Mouse (Mus musculus) naive thymus-derived CD4-positive, alpha-beta T cell, adult 2 months (primary cell): ENCODE results near the gene Cnn2.
A peak's percentile ranks its signal among the peaks of the same experiment; 100 is the strongest.

ENCODE experiments used
- DNase-seq: peaks from one replicate; pipeline ENCODE4 v3.0.0-alpha.2; 2011; ENCODE audit warnings: low read depth

Gene Cnn2

DNA sequence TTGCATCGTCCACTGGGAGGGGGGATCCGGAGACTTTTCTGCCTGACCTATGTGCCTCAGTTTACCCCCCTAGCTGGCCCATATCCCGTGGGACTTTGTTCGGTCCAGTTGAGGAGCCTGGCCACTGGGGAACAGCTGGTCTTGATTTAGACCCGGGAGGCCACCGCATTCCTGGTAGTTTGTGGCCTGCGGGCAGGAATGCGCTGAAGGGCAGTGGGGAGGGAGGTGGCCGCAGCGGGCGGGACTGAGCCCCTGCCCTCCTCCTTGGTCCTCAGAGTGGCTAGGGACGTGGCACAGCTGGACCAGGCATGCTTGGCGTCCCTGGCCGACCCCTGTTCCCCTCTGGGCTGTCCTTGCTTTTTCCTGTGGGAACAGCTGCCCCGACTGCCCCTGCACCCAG lies 1.5 kb downstream of the Cnn2 start:
- no peak for DNase-seq

DNA sequence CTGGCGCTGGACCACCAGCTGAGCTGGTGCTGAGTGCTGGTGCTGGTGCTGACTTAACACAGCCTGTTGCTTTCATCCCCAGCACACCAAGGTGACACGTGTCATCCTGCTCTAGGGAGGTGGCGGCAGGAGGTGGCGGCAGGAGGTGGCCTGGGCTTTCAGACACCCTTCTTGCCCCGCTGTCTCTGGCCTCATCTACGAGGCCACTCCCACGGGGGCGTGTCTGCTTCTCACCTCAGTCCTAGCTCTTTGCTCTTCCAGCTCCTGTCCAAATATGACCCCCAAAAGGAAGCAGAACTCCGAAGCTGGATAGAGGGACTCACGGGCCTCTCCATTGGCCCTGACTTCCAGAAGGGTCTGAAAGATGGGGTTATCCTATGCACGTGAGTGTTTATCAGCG lies 2.7 kb downstream of the Cnn2 start:
- DNase-seq, result peak; percentile 29

DNA sequence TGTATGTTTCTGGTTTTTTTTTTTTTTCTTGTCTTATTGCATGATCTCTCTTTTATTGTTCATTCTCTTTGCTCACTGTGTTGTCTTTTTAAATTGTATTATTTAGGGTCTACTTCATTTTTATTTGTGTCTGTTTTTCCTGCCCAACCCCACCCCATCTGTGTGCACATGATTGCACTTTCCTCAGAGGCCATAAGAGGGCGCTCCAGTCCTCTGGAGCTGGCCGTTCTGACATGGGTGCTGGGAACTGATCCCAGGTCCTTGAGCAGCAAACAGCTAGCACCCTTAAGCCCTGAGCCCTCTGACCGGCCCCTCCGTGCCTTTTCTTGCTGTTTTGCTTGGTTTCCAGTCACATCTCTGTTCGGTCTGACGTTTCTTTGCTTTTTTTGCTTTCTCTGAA lies 3.2 kb downstream of the Cnn2 start:
- peak; percentile 48 for DNase-seq

DNA sequence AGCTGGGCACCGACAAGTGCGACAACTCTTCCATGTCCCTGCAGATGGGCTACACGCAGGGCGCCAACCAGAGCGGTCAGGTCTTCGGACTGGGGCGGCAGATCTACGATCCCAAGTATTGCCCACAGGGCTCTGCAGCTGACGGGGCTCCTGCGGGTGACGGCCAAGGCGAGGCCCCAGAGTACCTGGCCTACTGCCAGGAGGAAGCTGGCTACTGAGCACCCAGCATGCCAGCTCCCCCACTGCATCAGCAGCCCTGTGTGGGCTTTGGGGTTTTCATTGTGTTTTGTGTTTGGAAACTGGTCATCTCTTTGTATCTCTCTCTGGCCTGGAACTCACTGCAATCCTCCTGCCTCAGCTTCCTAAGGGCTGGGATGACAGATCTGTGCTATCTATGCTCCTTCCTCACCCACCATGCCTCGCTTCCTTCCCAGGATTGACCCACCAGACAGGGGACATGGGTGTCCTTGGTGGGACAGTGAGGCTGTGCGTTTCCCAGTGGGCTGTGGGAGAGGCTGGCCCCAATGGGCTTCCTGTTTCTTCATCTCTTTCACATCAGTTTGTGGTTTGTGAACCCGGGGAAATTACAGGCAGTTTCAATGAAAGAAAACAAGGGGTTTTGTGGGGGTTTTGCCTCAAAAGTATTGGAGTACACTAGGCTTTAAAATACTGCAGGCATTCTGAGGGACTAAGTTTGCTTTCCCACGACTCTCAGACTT lies 6.2 kb downstream of the Cnn2 start:
- peak; percentile 73 for DNase-seq

DNA sequence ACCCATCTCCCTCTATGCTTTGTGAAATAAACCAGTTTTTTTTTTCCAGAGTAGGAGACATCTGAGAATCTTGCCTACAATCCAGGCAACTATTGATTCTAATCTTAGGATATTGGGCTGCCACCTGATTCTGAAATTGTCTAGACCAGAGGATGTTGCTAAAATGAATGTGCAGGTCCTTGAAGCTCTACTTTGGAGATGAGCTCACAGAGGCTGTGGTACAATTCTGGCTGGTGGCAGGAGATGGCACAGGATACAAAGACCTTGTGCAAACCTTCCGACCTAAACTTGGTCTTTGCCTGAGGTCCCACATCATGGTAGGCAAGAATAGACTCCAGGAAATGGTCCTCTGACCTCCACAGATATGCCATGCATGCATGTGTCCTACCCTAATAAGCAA lies 7.3 kb downstream of the Cnn2 start:
- DNase-seq, result peak; percentile 51

DNA sequence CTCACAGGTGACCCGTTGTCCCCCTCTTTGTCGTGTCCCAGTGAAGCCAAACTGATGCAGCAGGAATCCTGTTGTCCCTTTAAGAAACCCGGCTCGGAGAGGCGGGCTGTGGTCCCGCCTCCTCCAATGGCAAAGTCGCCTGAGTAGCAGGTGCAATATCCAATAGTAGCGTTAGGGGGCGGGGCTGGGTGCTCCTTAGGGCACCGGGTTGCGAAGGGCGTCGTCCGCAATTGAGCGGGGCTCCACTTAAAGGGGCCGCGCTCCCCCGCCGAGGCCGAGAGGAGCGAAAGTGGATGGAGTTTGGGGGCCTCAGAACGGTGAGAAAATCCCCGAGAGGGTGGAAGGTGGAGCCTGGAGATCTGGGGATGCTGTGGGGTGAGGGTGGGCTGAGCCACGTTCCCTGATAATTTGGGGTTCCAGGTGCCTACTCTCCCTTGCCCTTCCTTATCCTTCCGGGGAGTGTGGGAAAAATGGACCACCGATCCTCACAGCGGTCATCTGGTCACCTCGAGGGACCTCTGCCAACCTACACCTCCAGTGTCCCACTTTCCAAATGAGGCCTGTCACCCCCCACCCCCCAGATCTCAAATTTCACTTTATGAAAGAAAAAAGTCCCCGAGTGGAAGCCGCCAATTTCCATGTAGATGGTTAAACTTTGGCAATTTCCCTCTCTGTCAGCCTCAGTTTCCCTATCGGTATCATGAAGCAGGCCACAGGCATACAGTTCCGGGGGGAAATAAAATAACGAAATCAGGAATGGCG lies 8.1 kb downstream of the Cnn2 start, which contains the start of gene Abca7:
Gene Abca7 (plus strand): TSS at position 223 of the 762 bp plus-strand sequence.
- peak; percentile 96 for DNase-seq

DNA sequence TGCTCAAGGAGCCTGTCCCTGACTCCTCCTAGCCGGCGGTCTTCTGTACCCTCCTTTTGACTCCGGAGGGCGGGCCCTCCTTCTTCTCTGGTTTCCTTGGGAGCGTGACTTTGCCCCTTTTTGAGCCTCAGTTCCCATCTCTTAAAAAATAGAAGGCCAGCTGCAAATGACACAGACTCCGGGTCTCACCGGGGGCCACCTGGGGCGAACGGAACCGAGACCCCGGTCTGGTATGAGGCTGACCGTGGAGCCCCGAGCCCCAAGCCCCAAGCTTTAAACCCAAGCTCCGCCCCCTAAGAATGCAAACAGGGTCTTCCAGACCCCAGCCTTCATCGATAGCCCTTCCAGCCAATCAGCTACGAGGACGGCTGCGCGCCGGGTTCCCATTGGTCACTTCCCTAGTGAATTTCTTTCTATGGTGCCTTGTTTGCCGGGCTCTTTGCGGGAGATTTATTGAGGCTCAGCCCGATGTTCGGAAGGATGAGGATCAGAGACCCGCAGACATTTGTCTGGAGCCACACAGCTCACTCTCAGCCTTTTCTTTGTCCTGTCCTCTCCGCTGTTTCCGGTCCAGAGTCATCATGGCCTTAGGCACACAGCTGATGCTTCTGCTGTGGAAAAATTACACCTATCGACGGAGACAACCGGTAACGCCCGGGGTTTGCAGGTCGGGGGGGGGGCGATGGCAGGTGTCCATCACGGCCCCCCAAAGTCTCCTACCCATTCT lies 8.8 kb downstream of the Cnn2 start:
- DNase-seq, result peak; percentile 64

DNA sequence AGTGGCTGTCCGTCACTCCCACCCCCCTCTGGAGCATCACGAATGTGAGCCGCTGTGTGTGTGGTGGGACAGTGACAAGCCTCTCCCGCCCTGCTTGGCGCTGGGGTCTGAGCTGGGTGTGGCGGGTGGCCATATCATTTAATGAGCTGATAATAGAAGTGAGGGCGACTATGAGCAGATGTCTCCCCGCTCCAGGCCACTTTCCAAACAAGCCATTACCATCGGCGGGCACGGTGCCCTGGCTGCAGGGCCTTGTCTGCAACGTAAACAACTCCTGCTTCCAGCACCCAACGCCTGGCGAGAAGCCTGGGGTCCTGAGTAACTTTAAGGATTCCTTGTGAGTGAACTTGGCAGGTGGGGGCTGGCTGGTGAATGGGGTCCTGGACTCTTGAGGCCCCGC lies 9.4 kb downstream of the Cnn2 start:
- no peak for DNase-seq

DNA sequence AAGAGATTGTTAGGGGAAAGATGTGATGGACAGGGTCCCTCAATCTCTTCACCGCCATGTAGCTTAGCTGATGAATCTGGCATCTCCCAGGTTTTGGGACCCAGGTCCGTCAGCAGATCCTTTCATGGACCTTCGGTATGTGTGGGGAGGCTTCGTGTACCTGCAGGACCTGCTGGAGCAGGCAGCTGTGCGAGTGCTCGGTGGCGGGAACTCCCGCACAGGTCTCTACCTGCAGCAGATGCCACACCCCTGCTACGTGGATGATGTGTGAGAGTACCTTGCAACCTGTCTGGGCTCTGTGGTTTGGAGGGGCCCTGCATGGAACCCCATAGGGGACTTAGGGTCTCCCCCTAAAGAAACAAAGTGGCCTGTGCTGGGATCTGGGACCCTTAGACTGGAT lies 13.6 kb downstream of the Cnn2 start:
- DNase-seq, result no peak

DNA sequence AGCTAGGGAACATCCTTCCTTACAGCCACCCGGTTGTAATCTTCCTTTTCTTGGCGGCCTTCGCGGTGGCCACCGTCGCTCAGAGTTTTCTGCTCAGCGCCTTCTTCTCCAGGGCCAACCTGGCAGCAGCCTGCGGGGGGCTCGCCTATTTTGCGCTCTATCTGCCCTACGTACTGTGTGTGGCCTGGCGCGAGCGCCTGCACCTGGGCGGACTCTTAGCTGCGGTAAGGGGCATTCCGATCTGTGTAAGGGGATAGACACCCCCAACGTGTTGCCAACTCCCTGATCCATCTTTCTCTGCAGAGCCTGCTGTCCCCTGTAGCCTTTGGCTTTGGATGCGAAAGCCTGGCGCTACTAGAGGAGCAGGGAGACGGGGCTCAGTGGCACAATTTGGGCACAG lies 14.4 kb downstream of the Cnn2 start:
- DNase-seq, result no peak

DNA sequence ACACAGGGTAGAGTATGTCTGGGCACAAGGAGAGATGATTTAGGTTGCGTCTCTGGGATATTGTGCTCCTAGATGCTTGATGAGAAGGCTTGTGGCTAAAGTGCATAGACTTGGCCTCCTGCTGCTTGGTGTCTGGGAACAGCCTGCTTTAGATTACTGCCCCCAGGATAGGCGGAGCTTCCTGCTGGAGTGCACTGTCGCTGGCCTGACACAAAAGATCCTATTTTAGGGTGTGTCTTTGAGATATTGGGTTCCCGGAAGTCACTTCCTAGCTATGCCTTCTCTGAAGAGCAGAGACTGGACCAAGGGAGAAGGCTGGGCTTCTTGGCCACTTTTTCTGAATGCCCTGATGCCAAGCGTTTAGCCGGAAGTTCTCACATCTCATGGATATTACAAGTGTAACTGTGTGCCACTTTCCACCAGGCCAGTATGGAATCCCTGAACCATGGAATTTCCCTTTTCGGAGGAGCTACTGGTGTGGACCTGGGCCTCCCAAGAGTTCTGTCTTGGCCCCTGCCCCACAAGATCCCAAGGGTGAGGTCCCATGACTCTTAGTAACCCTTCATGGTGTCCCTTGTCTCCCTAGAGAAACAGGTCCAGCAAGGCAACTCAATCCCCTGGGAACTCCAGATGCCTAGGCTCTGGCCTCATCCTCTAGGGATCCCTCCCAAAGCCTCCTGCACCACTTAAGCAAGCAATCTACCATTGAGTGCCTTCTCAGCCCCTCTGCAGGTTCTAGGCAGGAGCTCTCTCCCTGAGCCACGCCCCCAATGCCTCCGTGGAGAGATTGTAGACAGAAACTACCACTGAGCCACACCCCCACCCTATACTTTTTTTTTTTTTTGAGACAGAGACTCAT lies 15.2 kb downstream of the Cnn2 start:
- no peak for DNase-seq

DNA sequence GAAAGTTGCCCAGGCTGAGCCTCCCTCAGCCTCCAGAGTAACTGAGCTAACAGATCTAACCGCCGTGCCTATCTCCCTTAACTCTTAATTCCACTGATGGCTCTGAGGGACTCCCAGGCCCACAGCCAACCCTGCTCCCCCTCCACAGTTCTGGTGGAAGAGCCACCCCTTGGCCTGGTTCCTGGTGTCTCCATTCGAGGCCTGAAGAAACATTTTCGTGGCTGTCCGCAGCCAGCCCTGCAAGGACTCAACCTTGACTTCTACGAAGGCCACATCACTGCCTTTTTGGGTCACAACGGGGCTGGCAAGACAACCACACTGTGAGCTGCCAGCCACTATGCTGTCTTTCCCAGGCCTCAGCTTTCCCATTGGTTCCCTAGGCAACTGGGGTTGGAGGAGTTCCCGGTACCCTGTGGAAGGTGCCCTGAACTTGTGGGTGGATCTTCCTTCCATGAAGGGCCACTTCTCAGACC lies 15.9 kb downstream of the Cnn2 start:
- no peak for DNase-seq

DNA sequence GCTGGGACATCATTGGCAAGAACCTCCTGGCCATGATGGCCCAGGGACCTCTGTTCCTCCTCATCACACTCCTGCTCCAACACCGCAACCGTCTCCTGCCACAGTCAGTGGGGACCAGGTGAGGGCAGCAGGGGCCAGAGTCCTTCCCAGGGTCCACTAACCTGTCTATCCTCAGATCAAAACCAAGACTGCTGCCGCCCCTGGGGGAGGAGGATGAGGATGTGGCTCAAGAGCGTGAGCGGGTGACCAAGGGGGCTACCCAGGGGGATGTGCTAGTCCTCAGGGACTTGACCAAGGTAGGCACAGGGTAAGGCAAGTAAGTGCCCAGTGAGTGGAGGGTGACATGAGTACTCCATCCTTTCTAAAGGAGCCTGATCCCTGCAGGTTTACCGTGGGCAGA lies 23.4 kb downstream of the Cnn2 start:
- DNase-seq, result no peak

DNA sequence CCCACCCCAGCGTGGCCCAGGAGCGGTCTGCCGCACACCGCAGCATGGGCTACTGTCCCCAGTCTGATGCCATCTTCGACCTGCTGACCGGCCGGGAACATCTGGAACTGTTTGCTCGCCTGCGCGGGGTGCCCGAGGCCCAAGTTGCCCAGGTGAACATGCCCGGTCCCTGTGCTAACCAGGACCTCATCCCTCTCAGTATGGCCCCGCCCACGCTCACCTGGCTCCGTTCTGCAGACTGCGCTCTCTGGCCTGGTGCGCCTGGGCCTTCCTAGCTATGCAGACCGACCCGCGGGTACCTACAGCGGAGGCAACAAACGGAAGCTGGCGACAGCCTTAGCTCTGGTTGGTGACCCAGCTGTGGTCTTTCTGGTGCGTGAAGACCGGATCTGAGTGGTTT lies 25.2 kb downstream of the Cnn2 start:
- DNase-seq, result no peak

DNA sequence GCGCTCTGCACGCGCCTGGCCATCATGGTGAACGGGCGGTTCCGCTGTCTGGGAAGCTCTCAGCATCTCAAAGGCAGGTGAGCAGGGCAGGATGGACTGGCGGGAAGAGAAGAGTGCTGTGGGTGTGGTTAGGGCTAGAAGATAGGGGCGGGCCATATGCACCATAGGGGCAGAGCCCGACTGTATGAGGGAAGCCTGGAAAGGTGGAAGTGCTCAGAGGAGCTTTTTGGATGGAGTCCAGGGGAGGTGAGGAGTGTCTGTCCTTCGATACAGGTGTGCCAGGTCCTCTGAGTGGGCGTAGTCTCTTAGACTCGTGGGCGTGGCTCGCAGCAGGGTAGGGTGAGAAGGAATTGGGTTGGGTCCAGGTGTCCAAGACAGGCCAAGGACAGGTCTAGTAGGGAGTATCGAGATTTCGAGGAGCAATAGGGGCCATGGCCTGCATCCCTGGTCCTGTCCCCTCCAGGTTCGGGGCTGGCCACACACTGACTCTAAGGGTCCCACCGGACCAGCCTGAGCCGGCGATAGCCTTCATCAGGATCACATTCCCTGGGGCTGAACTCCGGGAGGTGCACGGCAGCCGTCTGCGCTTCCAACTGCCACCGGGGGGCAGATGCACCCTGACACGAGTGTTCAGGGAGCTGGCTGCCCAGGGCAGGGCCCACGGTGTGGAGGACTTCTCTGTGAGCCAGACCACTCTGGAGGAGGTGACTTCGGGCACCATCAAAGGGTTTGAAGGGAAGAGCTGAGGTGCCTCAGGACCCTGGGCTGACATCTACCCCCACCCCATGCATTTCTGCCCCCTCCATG lies 26.3 kb downstream of the Cnn2 start:
- DNase-seq, result peak; percentile 39

DNA sequence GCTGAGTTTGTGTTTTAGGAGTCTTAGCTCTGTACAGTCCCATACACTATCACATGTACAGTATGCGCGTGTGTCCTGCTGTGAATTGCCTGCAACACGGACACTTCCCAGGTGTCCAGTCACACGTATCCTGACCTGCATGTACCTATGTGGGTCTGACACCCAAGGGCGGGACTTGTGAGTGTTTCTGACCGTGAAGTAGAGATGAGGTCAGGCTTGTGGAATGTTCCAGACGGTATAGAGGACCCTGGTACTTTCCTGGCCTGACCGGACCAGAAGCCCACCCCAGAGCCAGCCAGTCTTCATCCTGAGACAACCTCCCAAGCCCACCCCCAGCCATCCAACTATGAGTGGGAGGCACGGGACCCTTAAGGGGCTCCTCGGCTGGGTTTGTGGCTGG lies 27.2 kb downstream of the Cnn2 start:
- DNase-seq, result peak; percentile 15

DNA sequence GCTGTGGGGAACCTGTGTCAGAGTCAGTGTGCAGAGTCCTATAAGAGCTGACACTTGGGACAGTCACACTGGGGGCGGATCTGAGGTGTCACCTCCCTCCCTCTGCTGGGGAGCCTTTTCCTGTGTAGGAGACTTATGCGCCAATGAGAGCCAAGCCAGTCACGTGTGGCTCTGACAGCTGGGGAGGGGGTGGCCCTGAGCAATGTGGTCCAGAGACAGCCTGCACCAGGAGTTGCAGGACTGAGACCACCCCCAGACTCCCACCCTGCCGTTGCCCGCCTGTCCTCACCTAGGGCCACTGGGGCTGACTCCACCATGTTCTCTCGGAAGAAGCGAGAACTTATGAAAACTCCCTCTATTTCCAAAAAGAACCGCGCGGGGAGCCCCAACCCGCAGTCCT lies 28.1 kb downstream of the Cnn2 start, which contains the start of gene Arhgap45:
Gene Arhgap45 (plus strand): TSS at position 143 of the 400 bp plus-strand sequence.
- DNase-seq, result peak; percentile 92

DNA sequence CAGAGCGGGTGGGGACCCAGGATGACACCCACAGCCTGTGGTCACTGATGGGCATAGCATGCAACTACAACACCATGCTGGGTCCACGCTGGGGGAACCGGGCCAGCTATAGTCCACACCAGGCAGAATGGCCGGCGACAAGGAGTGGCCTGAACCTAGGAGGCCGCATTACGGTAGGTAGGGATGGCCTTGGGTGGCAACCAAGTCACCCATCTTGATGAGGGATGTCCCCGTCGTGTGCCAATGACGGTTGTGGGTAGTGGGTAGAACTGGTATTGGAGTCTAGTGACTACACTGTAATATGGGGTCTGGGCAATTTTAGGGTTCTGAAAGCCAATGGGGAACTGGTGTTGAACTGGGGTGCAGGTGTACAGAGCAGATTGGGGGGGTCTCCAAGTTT lies 28.5 kb downstream of the Cnn2 start:
- DNase-seq, result peak; percentile 66

DNA sequence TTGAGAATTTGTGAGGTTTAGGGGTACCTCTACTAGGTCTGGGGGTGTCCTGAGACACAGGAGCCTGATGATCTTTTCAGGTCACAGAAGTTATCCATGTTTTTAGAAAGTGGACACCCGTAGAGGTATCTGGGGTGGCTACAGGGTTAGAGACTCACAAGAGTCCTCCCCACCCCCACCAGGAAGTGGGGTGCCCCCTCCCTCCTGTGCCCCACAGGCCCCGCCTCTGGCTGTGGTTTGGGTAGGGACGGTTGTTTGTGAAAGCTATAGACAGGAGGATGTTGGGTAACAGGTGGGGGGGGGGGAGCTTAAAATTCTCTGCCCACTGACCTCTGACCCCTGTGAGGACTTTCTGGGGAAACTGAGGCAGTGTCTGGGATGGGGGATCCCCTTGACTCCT lies 29.0 kb downstream of the Cnn2 start:
- peak; percentile 93 for DNase-seq

DNA sequence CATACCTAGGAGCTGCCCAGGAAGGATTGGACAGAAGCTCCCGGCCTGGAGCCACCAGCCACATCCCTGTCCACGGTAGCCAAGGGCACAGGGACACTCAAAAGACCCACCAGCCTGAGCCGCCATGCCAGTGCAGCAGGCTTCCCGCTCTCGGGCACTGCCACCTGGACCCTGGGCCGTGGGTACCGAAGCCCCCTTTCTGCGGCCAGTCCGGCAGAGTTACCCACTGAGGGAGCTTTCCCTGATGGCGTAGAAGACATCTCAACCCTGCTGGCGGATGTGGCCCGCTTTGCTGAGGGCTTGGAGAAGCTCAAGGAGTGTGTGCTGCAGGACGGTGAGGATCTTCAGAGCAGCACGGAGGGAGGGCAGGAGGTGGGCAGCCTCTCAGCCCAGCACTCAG lies 29.4 kb downstream of the Cnn2 start:
- DNase-seq, result peak; percentile 71

DNA sequence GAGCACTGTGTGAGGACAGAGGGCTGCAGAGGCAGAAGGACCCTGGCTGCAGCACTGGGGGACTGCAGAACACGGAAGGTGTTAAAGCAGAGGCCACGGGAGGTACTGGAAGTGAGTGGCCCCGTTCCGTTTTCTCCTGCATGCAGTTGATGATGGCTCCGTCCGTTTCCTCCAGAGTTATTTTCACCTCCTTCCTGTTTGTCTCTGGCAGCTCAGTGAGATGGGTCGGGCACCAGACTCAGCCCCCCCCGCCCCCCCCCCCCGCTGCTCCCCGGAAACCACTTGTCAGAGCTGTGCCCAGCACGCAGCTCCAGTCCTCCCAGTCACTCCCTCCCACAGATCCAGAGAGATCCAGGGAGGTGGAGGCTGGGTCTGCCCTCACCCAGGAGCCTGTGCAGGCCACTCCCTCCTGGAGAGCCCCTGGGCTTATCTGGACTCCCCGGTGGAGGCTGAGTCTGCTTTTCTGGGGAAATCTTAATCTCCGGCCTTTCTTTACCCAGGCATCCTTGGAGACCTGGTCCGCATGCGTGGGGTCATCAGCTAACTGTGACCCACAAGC lies 30.4 kb downstream of the Cnn2 start:
- peak; percentile 83 for DNase-seq
